Mouse (Mus musculus) skeletal muscle tissue, adult 2 months (tissue): ENCODE data around the gene Pik3cd.

ENCODE experiments used
- DNase-seq: peaks from one replicate; pipeline ENCODE4 v3.0.0-alpha.2; 2012; ENCODE audit warnings: low read depth, low spot score

Pik3cd gene

GRCm38 (mm10) chr4:149724916-149725470 is 22.6 kb upstream of the Pik3cd start:
- DNase-seq: no peak

DNA sequence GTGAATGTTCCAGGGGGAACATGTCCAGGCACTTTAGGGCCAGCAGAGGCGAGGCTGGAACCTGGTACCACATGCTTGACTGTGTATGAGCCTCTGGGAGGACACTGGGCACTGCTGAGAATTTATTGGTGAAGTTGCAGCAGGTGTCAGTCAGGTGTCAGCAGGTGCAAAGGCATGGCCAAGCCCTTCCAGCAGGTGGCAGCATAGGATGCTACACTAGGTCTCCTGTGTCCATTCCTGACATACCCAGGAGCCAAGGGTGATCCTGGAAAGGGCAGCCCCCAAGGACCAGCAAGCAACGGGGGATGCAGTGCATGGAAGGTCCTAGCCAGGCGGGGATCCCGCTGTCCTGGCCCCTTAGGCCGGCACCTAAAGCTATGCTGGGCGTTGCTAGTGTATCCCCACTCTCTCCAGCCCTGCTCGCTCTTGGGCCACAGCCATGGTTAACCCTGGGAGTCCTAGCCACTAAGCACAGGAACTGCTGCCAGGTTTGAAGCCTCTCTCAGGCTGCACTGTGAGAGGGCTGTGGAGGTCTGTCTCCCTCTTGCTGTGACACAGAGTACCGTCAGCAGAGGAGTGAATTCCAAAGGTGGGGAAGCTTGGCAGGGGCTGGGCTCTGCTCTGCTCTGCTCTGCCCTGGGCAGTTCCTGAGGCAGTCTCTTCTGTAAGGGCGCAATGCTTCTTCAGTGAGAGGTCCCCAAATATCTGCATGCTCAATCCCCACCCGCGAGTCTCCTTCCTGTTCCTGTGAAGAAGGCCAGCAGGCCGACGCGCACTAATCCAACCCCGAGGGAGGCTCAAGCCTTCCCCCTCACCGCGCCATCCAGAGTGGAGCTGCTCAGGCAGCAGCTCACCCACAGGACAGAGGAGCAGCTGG is 21.7 kb upstream of the Pik3cd start:
- DNase-seq: peak; percentile 51

- no peak for DNase-seq
These were observed 20.6 kb upstream of the Pik3cd start for GRCm38 (mm10) chr4:149723021-149723390.

GRCm38 (mm10) chr4:149722104-149723020 is 20.0 kb upstream of the Pik3cd start:
- DNase-seq: no peak

- DNase-seq: no peak
These were observed 18.8 kb upstream of the Pik3cd start for GRCm38 (mm10) chr4:149721163-149721562.

GRCm38 (mm10) chr4:149719686-149720085 is 17.3 kb upstream of the Pik3cd start:
- DNase-seq: no peak

- no peak for DNase-seq
These were observed 12.2 kb upstream of the Pik3cd start for GRCm38 (mm10) chr4:149714542-149714941.

DNA sequence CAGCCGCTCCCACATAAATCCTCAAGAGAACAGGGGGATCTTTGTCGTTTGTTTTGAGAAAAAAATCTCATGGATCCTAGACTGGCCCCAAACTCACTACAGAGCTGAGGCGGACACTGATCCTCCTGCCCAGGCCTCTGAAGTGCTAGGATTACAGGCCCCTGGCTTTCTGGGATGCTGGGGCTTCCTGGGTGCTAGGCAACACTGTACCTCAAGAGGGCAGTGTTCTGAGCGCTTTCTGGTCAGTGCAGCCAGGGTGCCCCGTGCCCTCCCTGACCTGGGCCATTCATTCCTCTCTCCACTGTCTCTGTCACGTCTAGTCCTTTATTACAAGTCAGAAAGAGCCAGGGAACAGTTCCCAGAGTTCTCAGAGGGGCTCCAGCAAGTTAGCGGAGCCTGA is 9.6 kb upstream of the Pik3cd start:
- DNase-seq: no peak

- no peak for DNase-seq
These were observed 9.1 kb upstream of the Pik3cd start for GRCm38 (mm10) chr4:149711485-149711884.

GRCm38 (mm10) chr4:149710510-149710909 is 8.1 kb upstream of the Pik3cd start:
- peak; percentile 81 for DNase-seq

DNA sequence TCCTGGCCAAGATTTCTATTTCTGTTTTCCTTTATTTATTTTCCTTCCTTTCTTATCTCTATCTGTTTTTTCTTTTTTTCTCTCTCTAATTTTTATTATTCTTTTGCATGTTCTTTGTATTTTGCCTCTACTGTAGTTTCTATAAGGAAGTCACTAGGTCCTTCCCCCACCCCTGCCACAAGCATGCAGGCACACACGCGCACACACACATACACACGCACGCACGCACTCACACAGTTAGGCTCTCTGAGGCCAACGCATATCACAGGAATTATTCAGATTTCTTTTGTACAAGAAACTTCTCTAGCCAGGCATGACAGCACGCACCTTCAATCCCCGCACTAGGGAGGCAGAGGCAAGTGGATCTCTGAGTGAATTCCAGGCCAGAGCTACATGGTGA is 3.6 kb upstream of the Pik3cd start:
- no peak for DNase-seq

DNA sequence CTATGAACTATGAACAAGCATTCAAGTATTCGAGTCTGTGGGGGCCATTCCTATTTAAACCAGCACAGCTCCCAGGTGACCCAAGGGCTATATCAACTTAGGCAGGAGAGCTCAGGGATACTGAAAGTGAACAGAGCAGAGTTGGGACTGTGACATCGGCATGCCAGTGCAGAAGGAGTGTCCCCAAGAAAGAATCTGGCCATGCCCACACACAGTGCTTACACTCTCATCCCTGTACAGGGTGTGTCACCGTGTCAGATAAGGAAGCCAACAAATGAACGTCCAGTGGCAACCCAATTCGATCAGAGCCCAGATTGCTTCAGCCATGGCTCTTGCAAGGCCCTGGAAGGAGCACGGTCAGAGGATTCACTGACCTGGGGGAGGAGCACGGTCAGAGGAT is 2.9 kb upstream of the Pik3cd start:
- DNase-seq: no peak

DNA sequence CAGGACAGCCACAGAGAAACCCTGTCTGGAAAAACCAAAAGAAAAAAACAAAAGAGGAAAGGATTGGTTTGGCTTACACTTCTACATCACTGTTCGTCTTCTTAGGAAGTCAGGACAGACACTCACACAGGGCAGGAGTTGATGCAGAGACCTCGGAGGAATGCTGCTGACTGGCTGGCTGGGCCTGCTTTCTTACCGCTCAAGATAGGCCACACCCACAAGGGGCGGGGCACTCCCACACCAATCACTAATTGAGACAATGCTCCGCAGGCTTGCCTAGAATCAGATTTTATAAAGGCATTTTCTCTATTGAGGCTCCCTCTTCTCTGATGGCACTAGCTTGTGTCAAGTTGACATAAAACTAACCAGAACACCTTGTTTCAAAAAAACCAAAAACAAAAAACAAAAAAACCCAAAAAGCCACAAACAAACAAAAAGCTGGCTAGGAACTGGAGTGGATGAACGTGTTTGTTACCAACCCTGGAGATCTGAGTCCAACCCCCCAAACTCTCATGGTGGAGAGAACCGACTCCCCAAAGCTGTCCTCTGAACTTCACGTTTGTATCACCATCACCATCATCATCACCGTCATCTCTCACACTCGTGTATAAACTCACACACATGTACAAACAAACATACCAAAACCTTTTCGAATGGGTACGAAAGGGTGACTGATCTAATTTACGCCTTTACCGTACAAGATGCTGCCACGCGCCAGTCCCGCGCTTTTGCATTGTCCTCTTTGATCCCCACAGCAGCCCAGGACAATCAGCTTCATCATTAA is 753 bp downstream of the Pik3cd start:
- DNase-seq: peak; percentile 77

- DNase-seq: peak; percentile 62
These were observed 2.4 kb downstream of the Pik3cd start for GRCm38 (mm10) chr4:149699953-149700352.

DNA sequence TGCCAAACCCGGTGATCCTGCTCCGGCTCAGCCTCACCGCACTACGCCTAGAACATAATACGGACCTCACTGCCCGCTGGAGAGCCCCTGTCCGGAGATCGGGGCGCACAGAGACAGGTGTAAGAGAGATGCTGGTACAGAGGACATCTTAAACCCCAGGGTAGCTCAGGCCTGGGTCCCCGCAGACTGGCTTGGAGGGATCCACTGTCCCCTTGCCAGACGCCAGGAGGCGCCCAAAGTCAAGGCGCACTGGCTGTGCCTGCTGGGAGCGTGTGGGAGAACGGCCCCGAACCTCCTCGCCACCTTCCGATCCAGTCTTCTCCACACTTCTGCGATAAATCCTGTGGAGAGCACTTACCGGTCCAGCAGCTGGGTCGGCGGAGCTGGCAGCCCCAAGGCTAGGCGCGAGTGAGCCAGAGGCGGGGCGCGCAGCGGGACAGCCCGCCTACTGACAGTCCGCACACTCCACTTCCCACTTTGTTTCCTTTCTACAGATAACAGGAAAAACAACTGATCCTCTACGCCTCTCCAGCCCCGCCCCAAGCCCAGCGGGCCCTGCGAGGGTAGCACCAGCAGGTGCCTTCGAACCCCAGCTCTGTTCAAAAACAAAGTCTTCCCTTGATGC is 4.1 kb downstream of the Pik3cd start:
- DNase-seq: peak; percentile 56

DNA sequence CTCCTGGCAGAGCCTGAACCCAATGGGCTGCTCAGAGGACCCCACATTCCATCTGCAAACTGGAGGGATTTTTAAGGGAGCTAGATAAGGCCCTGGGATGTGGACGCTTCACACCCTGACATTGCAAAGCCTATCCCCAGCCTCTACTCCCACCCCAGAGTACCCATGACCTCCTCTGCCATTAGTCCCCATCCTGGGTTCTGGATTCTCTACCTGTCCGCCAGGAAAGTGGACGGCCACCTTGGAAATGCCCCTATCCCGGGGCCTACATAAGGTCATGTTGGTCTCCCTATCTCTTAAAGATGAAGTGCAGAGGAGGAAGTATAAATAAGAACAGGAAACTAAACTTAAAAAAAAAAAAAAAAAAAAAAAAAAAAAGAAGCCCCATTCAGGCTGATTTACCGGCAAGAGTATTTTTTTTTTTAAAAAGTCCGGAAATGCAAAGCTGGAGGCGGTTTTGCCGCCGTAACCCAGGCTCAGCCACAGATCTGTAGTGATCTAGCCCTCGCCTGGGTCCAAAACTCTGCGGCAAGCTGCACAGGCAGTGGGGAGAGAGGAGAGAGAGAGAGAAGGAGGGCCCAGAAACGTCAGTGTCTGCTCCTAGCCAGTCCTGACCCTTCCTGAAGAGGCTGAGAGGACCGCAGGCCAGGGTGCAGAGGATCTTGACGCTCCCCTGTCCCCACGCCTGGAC is 4.7 kb downstream of the Pik3cd start:
- no peak for DNase-seq

DNA sequence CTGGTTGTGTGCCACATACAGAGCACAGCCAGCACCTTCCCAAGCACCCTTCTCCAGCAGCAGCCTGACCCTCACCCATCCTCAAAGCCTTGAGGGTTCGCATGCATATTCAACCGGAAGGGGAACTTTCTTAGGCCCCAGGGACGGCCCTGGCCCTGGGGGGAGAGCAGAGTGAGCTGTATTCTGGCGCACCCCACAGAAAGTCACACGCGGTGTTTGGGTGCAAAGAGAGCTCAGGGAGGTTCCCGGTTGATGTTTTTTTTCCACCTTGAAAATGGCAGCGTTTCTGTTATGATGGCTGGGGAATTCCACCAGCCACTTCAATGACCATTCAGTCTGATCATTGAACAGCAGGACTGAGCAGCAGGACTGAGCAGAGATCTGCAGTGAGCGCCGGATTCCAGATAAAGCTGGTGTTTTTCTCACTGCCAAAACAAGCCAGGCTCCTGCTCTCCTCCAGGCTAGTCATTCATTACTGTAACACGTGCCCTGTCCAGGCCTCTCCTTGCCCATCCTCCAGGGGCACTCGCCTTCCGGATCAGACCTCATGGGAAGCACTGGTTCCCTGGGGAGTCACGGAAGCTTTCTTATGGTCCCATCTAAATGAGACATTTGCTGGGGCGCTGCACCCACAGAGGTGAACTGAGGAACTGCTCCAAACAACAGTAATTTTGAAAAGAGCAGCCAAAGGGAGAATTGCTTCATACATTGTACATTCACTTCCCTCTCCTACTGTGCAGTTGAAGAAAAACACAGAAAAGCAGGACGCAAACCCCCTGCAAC is 6.0 kb downstream of the Pik3cd start:
- no peak for DNase-seq

- DNase-seq: no peak
These were observed 11.0 kb downstream of the Pik3cd start for GRCm38 (mm10) chr4:149691368-149691767.

DNA sequence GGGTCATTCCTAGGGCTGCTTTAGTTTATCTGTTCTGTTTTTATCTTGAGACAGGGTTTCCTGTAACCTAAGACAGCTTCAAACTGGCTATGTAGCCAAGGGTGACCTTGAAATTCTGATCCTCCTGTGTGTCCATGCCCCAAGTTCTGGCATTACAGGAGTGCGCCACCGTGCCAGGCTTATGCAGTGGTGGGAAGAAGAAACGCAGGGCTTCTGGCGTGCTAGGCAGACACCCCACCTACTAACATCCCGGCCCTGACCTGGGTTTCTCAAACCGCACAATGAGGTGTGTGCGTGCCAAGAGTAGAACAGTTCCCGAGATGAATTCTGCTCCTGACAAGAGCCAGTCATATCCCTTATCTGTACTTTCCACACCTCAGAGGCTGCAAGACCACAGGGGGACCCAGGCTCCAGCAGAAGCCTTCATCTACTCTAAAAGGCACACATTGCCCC is 11.5 kb downstream of the Pik3cd start:
- DNase-seq: peak; percentile 65
